Mouse (Mus musculus) hindbrain, postnatal 0 days (tissue): ENCODE results near the gene Pdia4. TPM values are rescaled to one million over a fixed set of nuclear protein-coding genes. Genes with fewer than 3 reads are reported as not detected.
A peak's percentile ranks its signal among the peaks of the same experiment; 100 is the strongest.
"Not testable (repeated sequence)": the region's sequence is repeated elsewhere in the genome, so short reads cannot be mapped to it uniquely, and the experiment has no call there.

ENCODE experiments used
- ATAC-seq: fragments of 200-750 bp; cut with Nextera tagmentation; 2 replicates; pipeline ENCODE4 v1.8.0; 2017; ENCODE audit warnings: mild to moderate bottlenecking, moderate TSS enrichment, moderate library complexity
- DNase-seq: peaks from one replicate; pipeline ENCODE4 v3.0.0-alpha.2; 2015; ENCODE audit warnings: low spot score
- H3K27ac ChIP-seq: fragments of 300-500 bp; sonication (generic); 2 replicates; pipeline ENCODE4 v1.5.1; 2014; ENCODE audit warnings: mild to moderate bottlenecking
- H3K27me3 ChIP-seq: fragments of 300-500 bp; sonication (generic); 2 replicates; pipeline ENCODE4 v1.6.1; 2014; ENCODE audit warnings: low read length, mixed read lengths; ENCODE audit not compliant: insufficient read depth
- H3K36me3 ChIP-seq: fragments of 300-500 bp; sonication (generic); 2 replicates; pipeline ENCODE4 v1.6.1; 2014; ENCODE audit warnings: low read length, mixed read lengths; ENCODE audit not compliant: insufficient read depth
- H3K4me1 ChIP-seq: fragments of 300-500 bp; sonication (generic); 2 replicates; pipeline ENCODE4 v1.6.1; 2014; ENCODE audit warnings: antibody characterized with exemption, low read length, mixed read lengths; ENCODE audit not compliant: insufficient read depth
- H3K4me2 ChIP-seq: fragments of 300-500 bp; sonication (generic); 2 replicates; pipeline ENCODE4 v1.6.1; 2014; ENCODE audit warnings: low read depth, mild to moderate bottlenecking, low read length, moderate library complexity, mixed read lengths
- H3K4me3 ChIP-seq: fragments of 300-500 bp; sonication (generic); 2 replicates; pipeline ENCODE4 v1.5.1; 2014; ENCODE audit warnings: low read length
- H3K9ac ChIP-seq: fragments of 300-500 bp; sonication (generic); replicated peaks from 2 replicates; pipeline ENCODE4 v1.6.1; 2014; ENCODE audit warnings: mild to moderate bottlenecking, low read length, moderate library complexity, mixed read lengths
- H3K9me3 ChIP-seq: fragments of 300-500 bp; sonication (generic); 2 replicates; pipeline ENCODE4 v1.6.1; 2016; ENCODE audit warnings: low read length, mixed read lengths
- CTCF ChIP-seq: IDR thresholded peaks from 2 replicates; pipeline ENCODE4 v1.5.1; 2016; ENCODE audit warnings: antibody characterized with exemption, control low read depth, low read depth
- WGBS: fragments of 180-500 bp; shearing (Covaris S2); extraction: QIAGEN DNeasy Blood & Tissue Kit; methylation state at CpG from one replicate; pipeline ENCODE4 v1.1.7; 2014; 5-methylcytosine and 5-hydroxymethylcytosine counted together
- microRNA counts: library from miRNA; unstranded; fragments of <30 nt; microRNA quantifications from one replicate; lab custom pipeline; 2015
- microRNA-seq, 2 experiments: library from miRNA; unstranded; fragments of <30 nt; microRNA quantifications; one replicate each; pipeline ENCODE4; 2016
- polyA plus RNA-seq: library from polyadenylated mRNA; unstranded; fragments of >200 nt; fragmentation: Nextera tagmentation; extraction: Ambion mirVana; gene quantifications from 2 replicates; pipeline ENCODE4 v1.2.1, GENCODE M21; 2015
- total RNA-seq: library from RNA; depleted of rRNA; stranded (reverse); fragments of >200 nt; gene quantifications from 2 replicates; pipeline ENCODE4 v1.2.3, GENCODE M21; 2014; rRNA removed

Gene Pdia4
- total and polyA plus RNA-seq, 2 experiments from 2014 or later = 75.0 to 90.0 TPM

- ATAC-seq, H3K9ac ChIP-seq, H3K9me3 ChIP-seq, H3K4me2 ChIP-seq, DNase-seq, H3K36me3 ChIP-seq, H3K27me3 ChIP-seq, H3K4me1 ChIP-seq, H3K4me3 ChIP-seq, H3K27ac ChIP-seq: not testable (repeated sequence)
- 73% methylated on average over 8 of the region's 10 CpGs for WGBS
Observed at GRCm38 (mm10) chr6:47762686-47763085, 50.5 kb downstream of the Pdia4 start.

GRCm38 (mm10) chr6:47759406-47759805 is 53.8 kb downstream of the Pdia4 start:
- whole genome bisulfite sequencing = 84% methylated on average over 13 of the region's 16 CpGs
- H3K4me1 ChIP-seq, H3K27me3 ChIP-seq, H3K4me2 ChIP-seq, H3K27ac ChIP-seq, H3K4me3 ChIP-seq, H3K9me3 ChIP-seq, H3K36me3 ChIP-seq, H3K9ac ChIP-seq, DNase-seq, ATAC-seq: not testable (repeated sequence)

GRCm38 (mm10) chr6:47757849-47758248 is 55.4 kb downstream of the Pdia4 start:
- not testable (repeated sequence) for H3K4me1 ChIP-seq, H3K27me3 ChIP-seq, H3K9me3 ChIP-seq, H3K9ac ChIP-seq, DNase-seq, H3K27ac ChIP-seq, ATAC-seq, H3K4me2 ChIP-seq, H3K36me3 ChIP-seq, H3K4me3 ChIP-seq
- 7% methylated on average over 16 of the region's 38 CpGs for WGBS

- H3K9me3 ChIP-seq, H3K27ac ChIP-seq, H3K4me2 ChIP-seq, H3K27me3 ChIP-seq, ATAC-seq, H3K36me3 ChIP-seq, H3K4me3 ChIP-seq, DNase-seq, H3K4me1 ChIP-seq, H3K9ac ChIP-seq: not testable (repeated sequence)
- 33% methylated on average over 1 of the region's 22 CpGs for WGBS
Observed at GRCm38 (mm10) chr6:47757429-47757828, 55.8 kb downstream of the Pdia4 start.

- H3K27ac ChIP-seq, H3K9ac ChIP-seq, DNase-seq, H3K9me3 ChIP-seq, H3K4me1 ChIP-seq, H3K4me2 ChIP-seq, H3K27me3 ChIP-seq, H3K36me3 ChIP-seq, ATAC-seq, H3K4me3 ChIP-seq: not testable (repeated sequence)
- WGBS = 0% methylated on average over 9 of the region's 44 CpGs
Observed at GRCm38 (mm10) chr6:47753144-47753543, 60.1 kb downstream of the Pdia4 start.

- not testable (repeated sequence) for H3K36me3 ChIP-seq, H3K27me3 ChIP-seq, H3K4me1 ChIP-seq, ATAC-seq, DNase-seq, H3K9me3 ChIP-seq, H3K4me2 ChIP-seq, H3K27ac ChIP-seq, H3K9ac ChIP-seq
- peak; percentile 11; the same call in 1 of the 2 replicates for TF ChIP-seq CTCF
- WGBS = 6% methylated on average over 8 of the region's 25 CpGs
- H3K4me3 ChIP-seq = peak overlapping the region; percentile 23; the same call in 1 of the 2 replicates
Observed at GRCm38 (mm10) chr6:47748306-47748705, 64.9 kb downstream of the Pdia4 start.

GRCm38 (mm10) chr6:47747886-47748285 is 65.3 kb downstream of the Pdia4 start:
- not testable (repeated sequence) for H3K4me3 ChIP-seq, ATAC-seq, H3K36me3 ChIP-seq, H3K4me2 ChIP-seq, DNase-seq, H3K27ac ChIP-seq, H3K27me3 ChIP-seq, H3K9ac ChIP-seq, H3K9me3 ChIP-seq, H3K4me1 ChIP-seq
- WGBS = 90% methylated on average over 3 of the region's 8 CpGs

MicroRNAs encoded within 50 kb of the gene (microRNA counts, 519-probe panel; counts per million panel counts)
- microRNA mmu-miR-704 (lab: Ali Mortazavi, UCI) = 705 counts per million, percentile 8 among the panel's probes with 10 or more counts

Small RNA genes within 50 kb of the gene (microRNA-seq; reads per million reads assigned to microRNA genes)
- 0 to 0.53 reads per million in 2 experiments for gene Mir704

Other genes with a start within 250 kb of the Pdia4 start
- gene Ezh2, start 218.1 kb downstream of the Pdia4 start, total RNA-seq = 23.1 and 25.8 TPM in 2 replicates
- gene Ezh2, start 218.1 kb downstream of the Pdia4 start, polyA plus RNA-seq = 32.0 and 37.1 TPM in 2 replicates
- 16.6 and 17.7 TPM in 2 replicates for gene Zfp786, start 17.4 kb upstream of the Pdia4 start, total RNA-seq
- gene Zfp786, start 17.4 kb upstream of the Pdia4 start, polyA plus RNA-seq = 6.3 and 6.6 TPM in 2 replicates
- gene Zfp398, start 22.2 kb upstream of the Pdia4 start, total RNA-seq = 24.2 and 25.1 TPM in 2 replicates
- gene Zfp398, start 22.2 kb upstream of the Pdia4 start, polyA plus RNA-seq = 12.6 and 13.0 TPM in 2 replicates
- gene Zfp282, start 63.8 kb upstream of the Pdia4 start, total RNA-seq = 41.8 and 43.8 TPM in 2 replicates
- gene Zfp282, start 63.8 kb upstream of the Pdia4 start, polyA plus RNA-seq = 14.4 and 15.5 TPM in 2 replicates
- 15.3 and 17.0 TPM in 2 replicates for gene Zfp212, start 107.0 kb upstream of the Pdia4 start, total RNA-seq
- 19.6 and 20.3 TPM in 2 replicates for gene Zfp212, start 107.0 kb upstream of the Pdia4 start, polyA plus RNA-seq
- 30.6 and 32.0 TPM in 2 replicates for gene Zfp956, start 140.0 kb upstream of the Pdia4 start, total RNA-seq
- gene Zfp956, start 140.0 kb upstream of the Pdia4 start, polyA plus RNA-seq = 21.0 and 21.3 TPM in 2 replicates
- 33.6 and 47.7 TPM in 2 replicates for gene Zfp777, start 235.5 kb upstream of the Pdia4 start, total RNA-seq
- 15.4 and 16.2 TPM in 2 replicates for gene Zfp777, start 235.5 kb upstream of the Pdia4 start, polyA plus RNA-seq